Mouse (Mus musculus) olfactory bulb, adult 2 months (tissue): ENCODE data around the gene Gm42715.

Experiments
- CTCF ChIP-seq: fragments of 200-500 bp; IDR thresholded peaks from 2 replicates; pipeline ENCODE4 v1.5.1; 2012; ENCODE audit warnings: low read depth, mild to moderate bottlenecking, low read length, moderate library complexity; ENCODE audit not compliant: insufficient read depth
- POLR2A ChIP-seq: fragments of 200-500 bp; IDR thresholded peaks from 2 replicates; pipeline ENCODE4 v1.6.1; 2012; ENCODE audit warnings: mild to moderate bottlenecking, low read depth, low read length, moderate library complexity; ENCODE audit not compliant: insufficient read depth

DNA sequence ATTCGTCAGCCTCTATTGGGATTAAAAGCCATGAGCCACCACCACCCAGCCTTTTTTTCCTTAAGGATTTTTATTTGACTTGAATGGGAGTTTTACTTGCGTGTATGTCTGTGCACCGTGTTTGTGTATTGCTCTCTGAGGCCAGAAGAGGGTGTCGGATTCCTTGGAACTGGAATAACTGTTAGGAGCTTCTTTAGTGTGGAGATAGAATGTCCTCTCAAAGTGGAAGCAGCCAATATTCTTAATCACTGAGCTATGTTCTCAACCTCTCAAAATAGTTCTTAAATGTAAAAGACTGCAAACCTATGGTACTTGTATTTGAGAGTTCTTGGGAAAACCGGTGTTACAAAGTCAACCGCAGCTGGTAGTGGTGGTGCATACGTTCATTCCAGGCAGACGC lies 8.1 kb upstream of the Gm42715 start:
- TF ChIP-seq CTCF (no peak), POLR2A (no peak)
